Mouse (Mus musculus) ES-Bruce4 (cell line): ENCODE results near the gene Tagln2. TPM values are rescaled to one million over a fixed set of nuclear protein-coding genes. Genes with fewer than 3 reads are reported as not detected.
A peak's percentile ranks its signal among the peaks of the same experiment; 100 is the strongest.

Experiments used
- H3K27ac ChIP-seq: 2 replicates; pipeline ENCODE4 v1.5.1; 2012; ENCODE audit warnings: low read length, inconsistent platforms; ENCODE audit not compliant: insufficient read depth
- H3K27me3 ChIP-seq: 2 replicates; pipeline ENCODE4 v1.6.1; 2012; ENCODE audit warnings: mild to moderate bottlenecking, low read length, inconsistent platforms; ENCODE audit not compliant: control insufficient read depth, poor library complexity, insufficient read depth, severe bottlenecking
- H3K36me3 ChIP-seq: 2 replicates; pipeline ENCODE4 v1.6.1; 2012; ENCODE audit warnings: inconsistent platforms, mild to moderate bottlenecking, low read length, moderate library complexity; ENCODE audit not compliant: control insufficient read depth, poor library complexity, insufficient read depth, severe bottlenecking
- H3K4me1 ChIP-seq: one replicate; pipeline ENCODE4 v1.8.1; 2011; ENCODE audit warnings: low read length; ENCODE audit not compliant: control insufficient read depth, insufficient read depth
- H3K4me3 ChIP-seq: 2 replicates; pipeline ENCODE4 v1.5.1; 2011; ENCODE audit warnings: low read depth, mild to moderate bottlenecking, low read length
- H3K9ac ChIP-seq: 2 replicates; pipeline ENCODE4 v1.6.1; 2012; ENCODE audit warnings: low read depth, mild to moderate bottlenecking, inconsistent platforms; ENCODE audit not compliant: poor library complexity, severe bottlenecking
- H3K9me3 ChIP-seq: replicated peaks from 2 replicates; pipeline ENCODE4 v1.6.1; 2012; ENCODE audit warnings: mild to moderate bottlenecking, low read length, inconsistent platforms; ENCODE audit not compliant: control insufficient read depth, poor library complexity, insufficient read depth, severe bottlenecking
- CTCF ChIP-seq: IDR thresholded peaks from one replicate; pipeline ENCODE4 v1.8.1; 2011; ENCODE audit warnings: low read depth, low read length
- EP300 ChIP-seq: IDR thresholded peaks from 2 replicates; pipeline ENCODE4 v1.6.1; 2011; ENCODE audit warnings: low read depth, low read length; ENCODE audit not compliant: insufficient read depth
- POLR2A ChIP-seq: IDR thresholded peaks from one replicate; pipeline ENCODE4 v1.8.1; 2011; ENCODE audit warnings: low read length; ENCODE audit not compliant: insufficient read depth
- polyA plus RNA-seq: library from polyadenylated mRNA; stranded (reverse); fragments of >200 nt; gene quantifications from 2 replicates; pipeline ENCODE4 v1.2.4, GENCODE M21; 2011; ENCODE audit warnings: low read depth; ENCODE audit not compliant: missing spikeins, insufficient read depth, insufficient read length

The Tagln2 gene
- polyA plus RNA-seq, 1 experiment, result 269 TPM

DNA sequence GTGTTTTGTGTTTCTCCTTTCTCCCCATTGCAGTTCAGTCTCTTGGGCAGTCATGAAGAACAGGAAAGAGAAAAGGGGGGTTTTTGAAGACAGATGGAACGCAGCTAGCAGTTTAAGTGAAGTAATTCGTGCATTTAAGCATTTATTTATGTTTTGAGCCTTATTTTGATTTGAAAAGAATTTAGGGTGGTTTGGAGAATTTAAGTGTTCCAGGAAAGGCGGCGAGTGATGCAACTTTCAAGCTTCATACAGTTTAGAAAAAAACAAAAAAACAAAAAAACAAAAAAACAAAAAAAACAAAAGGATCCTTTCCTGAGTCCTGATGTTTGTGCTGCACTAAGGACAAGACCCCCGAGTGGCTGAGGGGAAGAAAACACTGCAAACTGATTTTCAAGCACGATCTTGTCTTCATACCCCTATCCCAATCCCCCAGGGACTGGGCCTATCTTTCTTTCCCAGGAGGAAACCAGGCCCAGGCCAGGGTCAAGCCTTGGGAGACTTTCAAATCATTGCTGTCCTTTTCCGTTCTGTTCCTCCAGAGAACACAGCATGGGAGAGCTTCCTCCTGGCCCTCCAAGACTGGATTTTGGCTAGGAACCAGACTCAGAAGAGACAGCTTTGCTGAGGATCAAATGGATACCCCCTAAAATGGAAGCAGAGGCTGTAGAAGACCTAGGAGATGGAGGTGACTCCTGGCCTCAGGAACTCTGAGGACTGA, 14.9 kb downstream of the Tagln2 start:
- Histone ChIP-seq H3K27me3 (no peaks in the 10 kb centered on the region), H3K36me3 (no peaks in the 10 kb centered on the region), H3K9me3 (no peaks in the 10 kb centered on the region), H3K4me3 (no peak overlapping the region), H3K4me1 (peaks cover 2% of the 10 kb centered on the region), H3K9ac (no peak overlapping the region), H3K27ac (no peak overlapping the region)
- no peak for TF ChIP-seq CTCF

DNA sequence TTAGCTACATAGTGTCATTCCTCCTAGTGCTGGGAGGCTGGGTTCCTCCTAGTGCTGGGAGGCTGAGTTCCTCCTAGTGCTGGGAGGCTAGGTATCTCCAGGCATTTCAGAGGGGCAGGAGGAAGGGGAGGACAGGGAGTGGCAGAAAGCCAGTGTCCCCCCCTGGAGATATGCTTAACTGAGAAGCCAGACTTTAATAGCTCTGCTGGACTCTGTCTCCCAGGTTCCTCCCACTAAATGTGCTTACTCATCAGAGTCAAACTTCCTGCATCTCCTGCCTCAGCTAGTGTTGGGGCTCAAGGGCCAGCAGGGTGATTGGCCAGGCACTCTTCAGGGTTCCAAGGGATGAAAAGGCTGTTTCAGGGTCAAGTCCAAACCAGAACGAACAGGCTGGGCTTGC, 15.5 kb downstream of the Tagln2 start:
- no peak overlapping the region for H3K4me3 ChIP-seq
- TF ChIP-seq EP300 (no peak), CTCF (no peak), POLR2A (no peak)
- no peaks in the 10 kb centered on the region for H3K27me3 ChIP-seq
- H3K9ac ChIP-seq, result no peak overlapping the region
- H3K27ac ChIP-seq, result no peak overlapping the region
- no peaks in the 10 kb centered on the region for H3K4me1 ChIP-seq
- no peaks in the 10 kb centered on the region for H3K9me3 ChIP-seq
- no peaks in the 10 kb centered on the region for H3K36me3 ChIP-seq

DNA sequence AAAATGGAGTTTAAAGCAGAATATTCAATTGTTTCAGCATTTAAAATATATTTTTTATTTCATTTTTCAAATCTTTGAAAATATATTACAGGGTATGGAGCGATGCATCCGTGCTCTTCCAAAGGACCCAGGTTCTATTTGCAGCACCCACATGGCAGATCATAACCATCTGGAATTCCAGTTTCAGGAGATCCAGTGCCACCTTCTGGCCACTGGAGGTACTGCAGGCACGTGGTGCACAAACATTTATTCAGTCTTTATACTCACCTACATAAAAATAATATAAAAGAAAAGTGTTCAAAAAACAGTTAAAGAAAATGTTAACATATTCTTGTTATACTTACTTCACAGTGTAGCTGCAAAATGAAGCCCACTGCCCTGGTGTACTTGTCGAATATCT, 18.2 kb downstream of the Tagln2 start:
- Histone ChIP-seq H3K36me3 (no peaks in the 10 kb centered on the region), H3K9me3 (no peaks in the 10 kb centered on the region), H3K27ac (no peak overlapping the region), H3K9ac (no peak overlapping the region), H3K4me1 (no peaks in the 10 kb centered on the region), H3K4me3 (no peak overlapping the region), H3K27me3 (no peaks in the 10 kb centered on the region)
- no peak for TF ChIP-seq EP300
- TF ChIP-seq CTCF, result peak; percentile 69
- TF ChIP-seq POLR2A, result no peak

DNA sequence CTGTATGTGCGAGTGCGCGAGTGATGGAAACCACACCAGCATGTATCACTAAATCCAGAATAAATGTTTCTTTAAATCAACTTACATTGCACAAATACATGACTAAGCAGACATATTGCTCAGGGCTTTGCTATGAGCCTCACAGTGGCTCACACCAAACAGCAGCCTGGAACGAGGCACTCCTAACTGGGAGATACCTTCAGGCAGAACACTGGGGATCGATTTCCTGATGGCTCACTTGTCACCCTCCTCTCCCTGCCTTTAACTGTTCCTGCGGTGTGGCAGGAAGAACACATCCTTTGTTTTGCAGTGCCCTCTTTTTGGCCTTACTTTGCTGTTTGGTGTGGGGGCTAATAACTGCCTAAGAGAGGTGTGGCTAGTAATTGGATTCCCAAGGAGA, 19.8 kb downstream of the Tagln2 start:
- Histone ChIP-seq H3K9ac (peak overlapping the region; percentile 18), H3K4me1 (no peaks in the 10 kb centered on the region), H3K27me3 (no peaks in the 10 kb centered on the region), H3K9me3 (no peaks in the 10 kb centered on the region), H3K4me3 (no peak overlapping the region), H3K36me3 (no peaks in the 10 kb centered on the region), H3K27ac (peak overlapping the region; percentile 82)
- TF ChIP-seq EP300, result no peak
- no peak for TF ChIP-seq CTCF
- no peak for TF ChIP-seq POLR2A

DNA sequence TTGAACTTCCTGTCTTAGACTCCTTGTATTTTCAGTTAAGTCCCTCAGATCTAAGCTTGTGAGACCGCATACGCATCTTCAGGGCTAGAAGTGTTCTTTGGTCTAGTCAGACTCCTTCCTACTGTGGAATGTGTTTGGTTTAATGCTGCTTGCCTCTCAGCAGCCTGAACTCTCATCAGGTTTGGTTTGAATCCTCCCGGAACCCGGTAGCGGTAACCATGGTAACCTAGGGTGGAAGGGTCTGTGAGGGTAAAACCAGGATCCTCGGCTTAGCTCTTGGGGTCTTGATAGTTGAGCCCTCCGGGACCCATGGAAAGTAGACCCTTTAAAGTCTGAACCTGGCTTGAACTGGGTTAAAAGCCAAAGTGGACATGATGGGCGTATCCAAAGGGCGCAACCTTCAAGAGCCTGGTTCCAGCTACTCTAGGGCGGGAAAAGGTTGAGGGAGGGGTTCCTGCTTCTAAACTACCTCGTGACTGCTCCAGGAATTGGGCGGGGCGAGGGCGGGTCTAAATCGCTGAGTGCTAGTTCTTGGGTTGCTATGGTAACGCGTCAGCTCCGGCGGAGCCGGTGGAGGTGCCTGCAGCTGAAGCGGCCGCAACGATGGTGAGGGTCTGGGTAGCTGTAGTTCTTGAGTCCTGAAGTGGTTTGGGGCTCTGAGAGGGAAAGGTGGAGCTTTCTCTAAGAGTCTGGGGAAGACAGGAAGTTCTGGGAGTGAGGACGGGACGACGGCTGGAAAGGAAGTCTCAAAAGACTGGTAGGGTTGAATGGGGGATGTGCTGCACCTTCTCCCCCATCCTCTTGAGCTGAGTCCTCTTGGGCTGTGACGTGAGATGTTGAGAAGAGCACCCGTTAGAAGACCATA, 21.0 kb downstream of the Tagln2 start, which contains the start of gene Cfap45:
Gene Cfap45 (plus strand): TSS at position 226 of the 865 bp plus-strand sequence.
- H3K27ac ChIP-seq, result peak within 1 kb of the TSS; percentile 82

DNA sequence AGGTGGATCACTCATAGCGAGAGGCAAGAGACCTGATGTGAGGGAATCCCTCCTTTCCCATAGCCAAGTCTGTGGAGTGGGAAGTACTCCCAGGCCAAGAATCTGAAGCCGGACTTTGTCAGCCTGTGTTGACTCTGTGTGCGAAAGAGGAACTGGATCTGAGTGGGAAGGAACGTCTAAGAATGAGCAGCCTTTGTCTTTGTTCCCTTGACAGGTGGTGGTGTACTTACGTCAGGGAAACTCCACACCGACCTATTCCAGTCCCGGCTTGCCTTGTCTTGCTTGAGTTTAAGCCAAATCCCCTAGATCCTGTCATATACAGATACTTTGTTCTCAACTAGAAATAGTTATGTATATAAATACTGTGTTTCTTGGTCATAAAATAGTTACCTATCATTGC, 22.7 kb downstream of the Tagln2 start:
- no peaks in the 10 kb centered on the region for H3K27me3 ChIP-seq
- H3K9me3 ChIP-seq, result no peaks in the 10 kb centered on the region
- H3K27ac ChIP-seq, result no peak overlapping the region
- H3K4me3 ChIP-seq, result no peak overlapping the region
- no peaks in the 10 kb centered on the region for H3K36me3 ChIP-seq
- no peak overlapping the region for H3K9ac ChIP-seq
- peaks cover 2% of the 10 kb centered on the region for H3K4me1 ChIP-seq
- TF ChIP-seq POLR2A (no peak), EP300 (no peak), CTCF (no peak)

More for the DNA sequence above, 21.0 kb downstream of the Tagln2 start, which contains the start of gene Cfap45:
- Histone ChIP-seq H3K4me3 (peak within 1 kb of the TSS; percentile 63), H3K36me3 (no peaks in the 10 kb centered on the region), H3K9ac (peak within 1 kb of the TSS; percentile 18), H3K27me3 (no peaks in the 10 kb centered on the region), H3K9me3 (no peaks in the 10 kb centered on the region), H3K4me1 (peaks cover 2% of the 10 kb centered on the region)
- TF ChIP-seq CTCF (no peak), EP300 (peak; percentile 78; the same call in 1 of the 2 replicates)
